Mouse (Mus musculus) gastrocnemius, adult 2 months (tissue): ENCODE measurements around the gene Sec22a. TPM values are rescaled to one million over a fixed set of nuclear protein-coding genes. Genes with fewer than 3 reads are reported as not detected.

Source experiments
- DNase-seq: peaks from one replicate; pipeline ENCODE4 v3.0.0; 2022
- H3K27ac ChIP-seq: fragments of 200-600 bp; 2 replicates; pipeline ENCODE4 v1.8.1; 2022; ENCODE audit warnings: mild to moderate bottlenecking
- H3K4me3 ChIP-seq: fragments of 200-600 bp; 2 replicates; pipeline ENCODE4 v1.8.1; 2022; ENCODE audit warnings: mild to moderate bottlenecking, moderate library complexity
- CTCF ChIP-seq: fragments of 200-600 bp; IDR thresholded peaks from 2 replicates; pipeline ENCODE4 v1.8.1; 2022; ENCODE audit warnings: antibody characterized with exemption, mild to moderate bottlenecking, moderate library complexity
- intact Hi-C: fragments of 180-260 bp; cut with DNase I; formaldehyde crosslinking; loops from one replicate; pipeline ENCODE4 v1.15.1; 2025
- total RNA-seq, 2 experiments: library from RNA; stranded (reverse); gene quantifications; 2 replicates each; pipeline ENCODE4 v1.2.3; 2021

The Sec22a gene
- total RNA-seq, 2 experiments from 2014 or later: 5.2 to 7.6 TPM

GRCm38 (mm10) chr16:35270945-35271344 is 92.8 kb downstream of the Sec22a start:
- DNase-seq: no peak
- no peak overlapping the region for H3K4me3 ChIP-seq
- no peak overlapping the region for H3K27ac ChIP-seq
- TF ChIP-seq CTCF: no peak
- intact Hi-C loops: loop anchor here (1.0 to 2.0 kb wide), 3 partner anchors 115 to 214 kb away; no protein-coding TSS in a partner anchor

GRCm38 (mm10) chr16:35270353-35270934 is 93.3 kb downstream of the Sec22a start:
- Histone ChIP-seq H3K27ac (no peak overlapping the region), H3K4me3 (no peak overlapping the region)
- intact Hi-C loops: loop anchor here (1.0 to 2.0 kb wide), 3 partner anchors 114 to 214 kb away; no protein-coding TSS in a partner anchor
- DNase-seq: peak; percentile 80
- TF ChIP-seq CTCF: peak; percentile 91

Other genes starting within 250 kb of the Sec22a start
- gene Adcy5, start 209.0 kb downstream of the Sec22a start, total RNA-seq: 1 to 10 TPM; 1.6 to 1.8 TPM
- 1 to 10 TPM; 1.2 to 2.5 TPM for gene Pdia5, start 127.0 kb upstream of the Sec22a start, total RNA-seq
- gene Sema5b, start 177.2 kb upstream of the Sec22a start, total RNA-seq: under 1 TPM; 0.22 to 0.26 TPM